Mouse (Mus musculus) brain, embryonic 14.5 days (tissue): ENCODE measurements around the gene Cdk1. TPM values are rescaled to one million over a fixed set of nuclear protein-coding genes. Genes with fewer than 3 reads are reported as not detected.
A peak's percentile ranks its signal among the peaks of the same experiment; 100 is the strongest.

Experiments
- DNase-seq: peaks from one replicate; pipeline ENCODE4 v3.0.0-alpha.2; 2011; ENCODE audit warnings: low read depth
- CTCF ChIP-seq: fragments of 200-500 bp; IDR thresholded peaks from 2 replicates; pipeline ENCODE4 v1.5.1; 2012; ENCODE audit warnings: inconsistent platforms, mild to moderate bottlenecking, moderate library complexity, borderline replicate concordance; ENCODE audit not compliant: insufficient read depth, insufficient read length; ENCODE audit errors: extremely low read depth
- POLR2A ChIP-seq: fragments of 200-500 bp; IDR thresholded peaks from 2 replicates; pipeline ENCODE4 v1.6.1; 2012; ENCODE audit warnings: mild to moderate bottlenecking, inconsistent platforms, borderline replicate concordance; ENCODE audit not compliant: poor library complexity, insufficient read depth, insufficient read length, severe bottlenecking; ENCODE audit errors: extremely low read depth
- polyA plus RNA-seq: library from polyadenylated mRNA; depleted of rRNA; stranded (reverse); fragments of >200 nt; gene quantifications from 2 replicates; pipeline ENCODE4 v1.2.3, GENCODE M21; 2012

The Cdk1 gene
- polyA plus RNA-seq, 1 experiment: 94.3 TPM

GRCm38 (mm10) chr10:69341570-69342227, 11.0 kb downstream of the Cdk1 start:
- TF ChIP-seq POLR2A: no peak
- TF ChIP-seq CTCF: no peak
- DNase-seq: no peak

GRCm38 (mm10) chr10:69340001-69340400, 12.7 kb downstream of the Cdk1 start:
- no peak for TF ChIP-seq POLR2A
- no peak for TF ChIP-seq CTCF
- DNase-seq: no peak

DNA sequence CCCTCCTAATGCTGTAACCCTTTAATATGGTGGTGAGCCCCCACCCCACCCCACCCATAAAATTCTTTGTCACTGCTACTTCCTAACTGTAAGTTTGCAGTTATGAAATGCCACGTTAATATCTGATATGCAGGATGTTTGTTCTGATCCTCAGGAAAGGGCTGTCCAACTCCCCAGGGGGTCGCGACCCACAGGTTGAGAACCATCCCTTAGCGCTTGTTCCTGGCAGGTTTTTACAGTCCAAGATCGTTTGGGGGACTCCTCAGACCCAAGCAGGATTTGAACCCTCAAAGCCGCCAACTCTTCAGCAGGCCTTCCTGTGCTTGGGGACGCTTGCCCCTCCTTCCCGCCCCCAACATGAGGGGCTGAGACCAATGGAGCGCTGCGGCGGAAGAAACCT, 16.5 kb downstream of the Cdk1 start:
- no peak for TF ChIP-seq POLR2A
- no peak for TF ChIP-seq CTCF
- no peak for DNase-seq

DNA sequence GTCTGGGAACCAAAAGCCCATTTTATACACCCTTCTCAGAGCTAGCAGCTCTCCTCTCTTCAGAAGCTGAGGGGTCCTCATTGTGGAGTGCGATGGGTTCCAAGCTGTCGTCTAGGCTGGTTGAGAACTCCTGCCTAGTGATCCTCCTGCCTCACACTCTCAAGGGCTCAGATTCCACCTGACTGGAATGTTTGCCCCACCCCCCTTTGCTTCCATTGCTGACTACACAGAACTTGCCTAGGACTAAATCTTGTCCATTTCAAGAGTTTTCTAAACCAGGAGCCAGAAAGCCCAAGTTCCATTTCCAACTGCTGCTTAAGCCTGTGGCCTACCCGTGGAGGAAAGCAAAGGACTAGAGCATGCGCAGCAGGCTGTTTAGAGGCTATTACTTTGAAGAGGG, 17.1 kb downstream of the Cdk1 start:
- TF ChIP-seq CTCF: no peak
- TF ChIP-seq POLR2A: no peak
- DNase-seq: no peak

DNA sequence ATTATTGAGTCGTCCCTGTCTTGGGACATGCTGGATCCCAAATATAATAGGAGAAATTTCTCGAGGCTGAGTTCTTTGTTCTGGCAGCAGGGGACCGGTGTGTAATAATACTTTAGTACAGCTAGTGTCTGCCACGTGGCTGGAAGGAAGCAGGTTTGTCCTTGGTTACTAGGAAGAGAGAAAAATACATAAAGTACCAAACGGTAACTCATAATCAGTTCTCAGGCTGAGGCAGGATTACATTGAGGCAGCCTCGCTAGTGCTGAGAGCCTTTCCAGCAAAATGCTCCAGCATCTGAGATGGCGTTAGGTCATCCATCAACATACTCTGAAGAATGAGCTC, 17.6 kb downstream of the Cdk1 start:
- peak; percentile 47 for DNase-seq
- no peak for TF ChIP-seq POLR2A
- no peak for TF ChIP-seq CTCF

DNA sequence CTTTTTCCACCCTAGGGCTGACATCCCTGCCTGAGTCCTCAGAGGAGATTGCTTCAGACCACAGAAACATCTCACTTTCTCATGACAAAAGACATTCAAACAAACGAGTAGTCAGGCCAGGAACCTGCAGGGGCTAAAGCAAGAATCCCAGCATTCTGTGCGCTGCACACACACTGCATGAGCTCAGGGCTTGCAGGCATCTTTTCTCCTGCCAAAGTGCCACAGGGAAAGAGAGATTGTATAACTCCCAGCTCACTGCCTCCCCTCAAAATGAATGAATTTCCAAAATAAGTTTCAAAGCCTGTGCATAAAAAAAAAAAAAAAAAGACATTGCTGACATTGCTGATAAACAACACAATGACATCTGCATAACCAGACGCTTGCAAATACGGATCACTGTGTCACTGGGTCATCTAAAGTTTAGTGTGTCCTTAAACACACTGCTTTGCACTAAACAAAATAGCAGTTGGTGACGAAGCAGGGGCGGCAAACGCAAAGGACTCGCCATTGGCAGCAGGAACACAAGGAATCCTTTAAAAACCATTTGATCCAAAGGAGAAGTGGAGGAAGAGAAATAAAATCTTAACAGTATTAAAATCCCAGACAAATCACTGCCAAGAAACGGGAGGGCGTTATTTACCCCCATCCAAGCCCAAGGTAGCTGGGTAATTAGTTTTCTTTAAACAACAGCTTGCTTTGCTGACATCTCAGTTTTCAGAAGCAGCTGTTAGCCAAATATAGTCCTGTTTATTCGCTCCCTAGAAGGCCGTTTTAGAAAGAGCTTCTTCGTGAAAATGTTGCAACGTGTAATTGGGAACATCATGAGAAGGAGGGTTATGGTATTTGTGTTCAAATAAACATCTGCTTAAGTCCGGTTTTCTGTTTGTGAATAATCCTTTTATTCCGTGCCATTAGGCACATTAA, 18.2 kb downstream of the Cdk1 start:
- no peak for TF ChIP-seq CTCF
- TF ChIP-seq POLR2A: no peak
- peak; percentile 59 for DNase-seq

GRCm38 (mm10) chr10:69333212-69333611, 19.5 kb downstream of the Cdk1 start:
- DNase-seq: no peak
- TF ChIP-seq CTCF (no peak), POLR2A (no peak)

GRCm38 (mm10) chr10:69331231-69331630, 21.5 kb downstream of the Cdk1 start:
- TF ChIP-seq POLR2A: no peak
- no peak for TF ChIP-seq CTCF
- no peak for DNase-seq

DNA sequence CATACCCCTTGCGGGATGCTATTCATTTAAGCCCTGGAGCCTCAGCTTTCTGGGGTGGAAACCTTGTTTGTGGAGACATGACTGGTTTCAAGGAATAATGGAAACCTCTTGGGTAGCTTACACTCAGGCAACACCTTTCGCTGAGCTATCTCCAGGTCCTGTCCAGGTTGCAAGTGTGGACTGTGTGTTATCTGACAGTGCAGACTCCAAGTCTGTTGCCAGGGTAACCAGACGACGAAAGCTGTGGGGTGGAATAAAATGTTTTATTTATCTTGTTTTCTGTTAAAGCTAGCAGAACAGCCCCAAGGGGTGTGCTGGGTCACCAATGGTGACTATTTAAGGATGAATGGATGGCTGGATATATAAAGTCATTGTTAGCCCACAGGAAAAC, 24.1 kb downstream of the Cdk1 start:
- TF ChIP-seq CTCF (no peak), POLR2A (no peak)

DNA sequence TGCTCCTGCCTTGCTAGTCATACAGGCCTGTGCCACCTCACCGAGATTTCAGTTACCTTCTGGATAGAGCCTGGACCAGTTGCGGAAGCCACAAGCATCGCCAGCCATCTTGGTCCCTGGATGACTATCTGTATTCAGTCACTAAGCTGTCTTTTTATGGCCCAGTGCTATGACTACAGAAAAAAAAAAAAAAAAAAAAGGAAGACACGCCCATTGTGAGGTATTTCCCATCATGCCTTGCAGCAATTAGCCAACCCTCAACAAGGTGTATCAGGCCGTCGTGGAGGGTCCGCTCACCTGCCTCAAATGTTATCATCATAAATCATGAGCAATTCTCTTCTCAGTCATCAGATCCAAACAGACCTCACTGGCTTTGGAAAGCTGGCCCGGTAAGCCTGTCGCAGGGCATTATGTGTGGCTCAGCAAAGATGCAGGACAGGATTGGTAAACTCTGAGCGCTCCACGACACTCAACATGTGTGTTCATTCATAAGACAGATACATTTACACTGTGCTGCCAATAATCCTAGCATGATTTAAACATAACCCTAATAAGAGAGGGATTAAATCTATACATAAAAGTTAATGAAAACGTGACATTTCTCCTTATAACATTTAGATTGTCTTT, 24.6 kb downstream of the Cdk1 start:
- TF ChIP-seq POLR2A (no peak), CTCF (no peak)
- no peak for DNase-seq

More for the DNA sequence above, 24.1 kb downstream of the Cdk1 start:
- DNase-seq: peak; percentile 64

DNA sequence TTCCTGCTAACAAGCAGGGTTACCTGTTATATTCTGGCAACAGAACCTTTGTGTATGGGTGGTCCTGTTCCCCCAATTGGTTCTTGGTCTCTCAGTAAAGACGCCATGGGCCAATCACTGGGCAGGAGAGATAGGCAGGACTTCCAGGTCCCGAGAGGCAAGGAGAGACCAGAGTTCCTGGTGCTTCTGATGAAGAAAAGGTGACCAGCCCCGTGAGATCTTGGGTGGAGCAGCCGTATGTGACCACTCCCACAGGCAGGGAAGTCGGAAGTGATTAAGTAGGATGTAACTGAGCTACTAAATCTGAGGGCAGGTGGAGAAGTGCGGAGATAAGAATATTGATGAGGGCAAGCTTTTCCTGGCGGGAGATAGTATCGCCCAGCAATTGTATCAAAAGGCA, 25.4 kb downstream of the Cdk1 start:
- DNase-seq: no peak
- TF ChIP-seq POLR2A (no peak), CTCF (no peak)
